Mouse (Mus musculus) C2C12 (cell line): Measurements from ENCODE around the gene Inpp5f. TPM values are rescaled to one million over a fixed set of nuclear protein-coding genes. Genes with fewer than 3 reads are reported as not detected.

Source experiments
- H3K27me3 ChIP-seq: one replicate; pipeline ENCODE4 v1.6.1; 2011; ENCODE audit not compliant: control insufficient read depth, insufficient read depth, insufficient read length
- H3K36me3 ChIP-seq: one replicate; pipeline ENCODE4 v1.6.1; 2011; ENCODE audit not compliant: control insufficient read depth, insufficient read depth
- H3K4me3 ChIP-seq: one replicate; pipeline ENCODE4 v1.5.1; 2011; ENCODE audit warnings: mild to moderate bottlenecking, control low read depth; ENCODE audit not compliant: poor library complexity, insufficient read depth, severe bottlenecking
- H3K79me2 ChIP-seq: one replicate; pipeline ENCODE4 v1.6.1; 2011; ENCODE audit not compliant: control insufficient read depth, insufficient read depth
- H3K79me3 ChIP-seq: one replicate; pipeline ENCODE4 v1.6.1; 2011; ENCODE audit warnings: low read depth, control low read depth
- H3ac ChIP-seq: one replicate; pipeline ENCODE3; 2011; ENCODE audit warnings: low read depth; ENCODE audit not compliant: control insufficient read depth, insufficient read length
- CEBPB ChIP-seq: IDR thresholded peaks from one replicate; pipeline ENCODE4 v1.6.1; 2011; ENCODE audit warnings: low read depth, mild to moderate bottlenecking, control low read depth, moderate library complexity
- CTCF ChIP-seq: IDR thresholded peaks from one replicate; pipeline ENCODE4 v1.5.1; 2011; ENCODE audit not compliant: control insufficient read depth, insufficient read depth, insufficient read length
- FOSL1 ChIP-seq: IDR thresholded peaks from one replicate; pipeline ENCODE4 v1.8.0; 2011; ENCODE audit warnings: mild to moderate bottlenecking, low read length; ENCODE audit not compliant: poor library complexity, insufficient read depth, severe bottlenecking
- MAX ChIP-seq: IDR thresholded peaks from one replicate; pipeline ENCODE4 v1.6.1; 2011; ENCODE audit warnings: mild to moderate bottlenecking, control low read depth
- MYOD1 ChIP-seq: IDR thresholded peaks from one replicate; pipeline ENCODE4 v1.6.1; 2011; ENCODE audit warnings: low read depth; ENCODE audit not compliant: control insufficient read depth, insufficient read length
- MYOG ChIP-seq: IDR thresholded peaks from one replicate; pipeline ENCODE4 v1.6.1; 2011; ENCODE audit not compliant: control insufficient read depth, insufficient read length; ENCODE audit errors: extremely low read depth
- USF1 ChIP-seq: IDR thresholded peaks from one replicate; pipeline ENCODE4 v1.6.1; 2011; ENCODE audit warnings: low read depth, mild to moderate bottlenecking, control low read depth, moderate library complexity
- polyA plus RNA-seq: library from polyadenylated mRNA; unstranded; fragments of >200 nt; fragmentation: generic; extraction: Trizol; gene quantifications from one replicate; pipeline ENCODE4 v1.2.1, GENCODE M21; 2012; ENCODE audit warnings: missing spikeins

Inpp5f gene
- polyA plus RNA-seq, 1 experiment, result 6.1 TPM

GRCm38 (mm10) chr7:128717991-128718390 lies 106.9 kb downstream of the Inpp5f start:
- Histone ChIP-seq H3K36me3 (peaks cover 83% of the 10 kb centered on the region), H3K27me3 (no peaks in the 10 kb centered on the region), H3K79me3 (no peaks in the 10 kb centered on the region), H3K79me2 (peaks cover 1% of the 10 kb centered on the region), H3K4me3 (no peak overlapping the region), H3ac (no peak overlapping the region)
- TF ChIP-seq FOSL1 (no peak), MYOD1 (no peak), CTCF (no peak), CEBPB (no peak), MYOG (no peak), MAX (no peak), USF1 (no peak)

GRCm38 (mm10) chr7:128724761-128725160 lies 113.6 kb downstream of the Inpp5f start:
- TF ChIP-seq FOSL1, result no peak
- peak; percentile 82 for TF ChIP-seq USF1
- peak; percentile 4 for TF ChIP-seq CTCF
- peaks cover 32% of the 10 kb centered on the region for H3K36me3 ChIP-seq
- H3ac ChIP-seq, result no peak overlapping the region
- H3K79me2 ChIP-seq, result peaks cover 68% of the 10 kb centered on the region
- H3K79me3 ChIP-seq, result peaks cover 43% of the 10 kb centered on the region
- no peaks in the 10 kb centered on the region for H3K27me3 ChIP-seq
- H3K4me3 ChIP-seq, result no peak overlapping the region

GRCm38 (mm10) chr7:128725189-128725588 lies 114.1 kb downstream of the Inpp5f start:
- Histone ChIP-seq H3ac (no peak overlapping the region), H3K79me3 (peaks cover 47% of the 10 kb centered on the region), H3K36me3 (peaks cover 28% of the 10 kb centered on the region), H3K27me3 (no peaks in the 10 kb centered on the region), H3K4me3 (no peak overlapping the region), H3K79me2 (peaks cover 73% of the 10 kb centered on the region)
- TF ChIP-seq MYOG, result no peak
- no peak for TF ChIP-seq CEBPB
- TF ChIP-seq MYOD1, result no peak
- no peak for TF ChIP-seq CTCF
- TF ChIP-seq USF1, result no peak
- no peak for TF ChIP-seq MAX
- no peak for TF ChIP-seq FOSL1

- Histone ChIP-seq H3K36me3 (peaks cover 16% of the 10 kb centered on the region), H3ac (no peak overlapping the region), H3K27me3 (no peaks in the 10 kb centered on the region), H3K4me3 (no peak overlapping the region), H3K79me3 (peaks cover 62% of the 10 kb centered on the region), H3K79me2 (peaks cover 91% of the 10 kb centered on the region)
- TF ChIP-seq MAX (no peak), CTCF (no peak), MYOD1 (no peak), FOSL1 (no peak), CEBPB (no peak), MYOG (no peak), USF1 (no peak)
Observed at GRCm38 (mm10) chr7:128726999-128727398, 115.9 kb downstream of the Inpp5f start.

GRCm38 (mm10) chr7:128727701-128728100 lies 116.6 kb downstream of the Inpp5f start:
- Histone ChIP-seq H3K27me3 (no peaks in the 10 kb centered on the region), H3K36me3 (peaks cover 12% of the 10 kb centered on the region), H3ac (no peak overlapping the region), H3K79me2 (peaks cover 98% of the 10 kb centered on the region), H3K4me3 (no peak overlapping the region), H3K79me3 (peaks cover 69% of the 10 kb centered on the region)
- TF ChIP-seq MYOD1 (no peak), MAX (no peak), MYOG (no peak), USF1 (no peak), CEBPB (no peak), FOSL1 (no peak), CTCF (no peak)

GRCm38 (mm10) chr7:128728738-128729137 lies 117.6 kb downstream of the Inpp5f start:
- Histone ChIP-seq H3K27me3 (no peaks in the 10 kb centered on the region), H3K36me3 (peaks cover 3% of the 10 kb centered on the region), H3K79me3 (peaks cover 78% of the 10 kb centered on the region), H3ac (no peak overlapping the region), H3K79me2 (peaks cover 100% of the 10 kb centered on the region), H3K4me3 (no peak overlapping the region)
- TF ChIP-seq FOSL1 (no peak), CEBPB (no peak), USF1 (no peak), CTCF (no peak), MYOD1 (no peak), MAX (no peak), MYOG (no peak)
